Mouse (Mus musculus) central nervous system, embryonic 14 days (tissue): Measurements from ENCODE around the gene 4930507D05Rik. TPM values are rescaled to one million over a fixed set of nuclear protein-coding genes. Genes with fewer than 3 reads are reported as not detected.

ENCODE experiments used
- polyA plus RNA-seq: library from polyadenylated mRNA; depleted of rRNA; stranded (reverse); fragments of >200 nt; gene quantifications from 2 replicates; pipeline ENCODE4 v1.2.3, GENCODE M21; 2012; rRNA removed

Gene 4930507D05Rik
- polyA plus RNA-seq = 0.80 and 0.95 TPM in 2 replicates

DNA sequence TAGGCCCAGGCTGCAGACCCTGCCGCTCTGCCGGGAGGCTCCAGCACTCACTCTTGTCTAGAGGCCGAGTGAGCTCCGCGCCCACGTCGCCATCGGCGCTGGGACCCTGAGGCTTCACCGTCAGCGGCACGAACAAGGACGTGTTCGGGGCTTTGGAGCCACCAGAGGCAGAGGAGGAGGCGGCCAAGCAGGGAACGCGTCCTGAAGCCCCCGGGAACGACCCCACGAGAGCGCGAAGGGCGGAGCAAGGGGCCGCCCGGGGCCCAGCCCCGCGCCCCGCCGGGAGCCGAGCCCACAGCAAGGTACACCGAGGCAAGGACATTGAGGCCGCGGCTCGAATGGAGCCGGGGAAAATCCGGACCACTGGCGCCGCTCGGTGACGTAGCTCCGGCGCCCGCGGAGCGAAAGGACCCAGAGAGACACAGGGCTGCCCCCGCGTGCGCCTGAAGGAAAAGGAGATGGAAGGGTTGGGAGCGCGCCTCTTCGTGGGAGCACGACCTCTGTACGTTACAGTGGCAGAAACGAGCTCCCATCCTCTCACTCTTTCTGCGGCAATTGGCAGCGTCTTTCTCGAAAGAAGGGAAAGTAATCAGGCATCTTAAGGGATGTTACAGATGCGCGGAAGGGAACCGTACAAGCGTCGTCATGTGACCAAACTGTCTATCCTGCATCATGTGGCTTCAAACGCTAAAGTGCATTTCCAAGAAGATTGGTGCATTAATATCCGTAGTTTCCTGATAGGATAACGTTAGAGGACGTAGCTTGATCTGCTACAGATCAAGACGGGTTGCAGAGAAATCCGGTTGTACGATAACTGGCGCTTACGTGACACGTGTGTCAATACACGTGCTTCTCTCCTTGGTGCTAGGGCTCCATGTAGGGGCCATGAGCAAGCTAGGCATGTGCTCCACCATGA, at the start of gene 4930507D05Rik, which contains the start of gene Supv3l1:
Gene 4930507D05Rik, plus strand, starts transcription at position 126 of the 916 bp plus-strand sequence.
Gene Supv3l1, minus strand, starts transcription at position 375 of the 916 bp plus-strand sequence.

DNA sequence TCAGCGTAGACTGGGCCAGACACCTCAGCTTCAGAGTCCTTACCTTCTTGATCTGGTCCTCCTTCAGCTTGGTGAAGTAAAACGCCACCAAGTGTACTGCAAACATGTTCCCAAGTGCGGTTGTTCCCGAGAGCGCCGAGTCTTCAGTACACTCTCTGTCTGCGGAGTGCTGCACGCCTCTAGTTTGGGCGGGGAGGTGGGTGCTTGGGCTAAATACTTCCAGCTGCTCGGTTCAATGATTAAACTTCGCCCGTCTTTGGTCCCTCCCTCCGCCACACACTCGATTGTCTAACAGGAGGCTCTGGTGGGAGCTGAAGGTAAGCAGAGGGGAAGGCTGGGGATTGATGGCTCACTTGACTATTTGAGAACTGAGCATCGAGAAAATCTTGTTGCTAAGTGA, 27.0 kb upstream of the 4930507D05Rik start, which contains the start of gene Hkdc1:
Gene Hkdc1, minus strand, starts transcription at position 237 of the 400 bp plus-strand sequence.

DNA sequence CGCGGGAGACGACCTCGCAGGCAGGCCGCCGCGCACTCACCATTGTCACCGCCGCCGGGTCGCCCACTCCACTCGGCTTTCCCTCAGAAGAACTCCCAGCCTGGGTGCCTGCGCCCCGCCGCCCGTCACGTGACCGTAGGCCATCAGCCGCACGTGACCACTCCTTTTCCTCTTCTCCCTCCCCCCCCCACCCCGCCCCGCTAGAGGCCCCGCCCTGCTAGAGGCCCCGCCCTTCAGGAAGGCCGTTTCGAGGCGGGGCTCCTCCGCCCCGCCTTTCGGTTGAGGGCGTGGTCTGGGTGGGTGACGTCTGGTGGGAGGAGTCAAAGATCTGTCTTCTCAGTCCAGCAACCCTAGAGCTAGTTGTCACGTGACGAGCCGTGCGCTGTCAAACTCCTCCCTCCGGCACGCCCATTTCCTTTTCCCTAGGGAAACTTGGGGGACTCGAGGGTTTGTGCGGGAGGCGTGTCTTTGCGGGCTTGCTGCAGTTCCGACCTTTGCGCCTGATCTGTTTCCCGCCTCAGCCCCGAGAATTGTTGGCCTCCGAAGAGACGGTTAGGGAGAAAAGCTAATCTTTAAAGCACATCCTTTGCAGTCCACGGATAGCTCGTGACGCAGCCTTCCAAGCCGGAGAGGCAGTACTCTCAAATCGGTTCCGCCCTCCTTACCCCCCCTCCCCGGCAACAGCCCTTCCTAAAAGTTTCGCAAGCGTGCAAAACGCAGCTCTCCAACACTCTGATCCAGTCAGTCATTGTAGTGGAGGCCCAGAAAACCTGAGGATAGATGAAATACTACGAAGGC, 37.5 kb downstream of the 4930507D05Rik start, which contains the start of gene Vps26a:
Gene Vps26a, minus strand, starts transcription at position 188 of the 798 bp plus-strand sequence.

Other genes with a start within 250 kb of the 4930507D05Rik start
- gene Tspan15, start 218.2 kb upstream of the 4930507D05Rik start, polyA plus RNA-seq = 12.5 and 15.0 TPM in 2 replicates
- 0.04 TPM in 1 of 2 replicates, not detected in the other for gene Tacr2, start 197.1 kb upstream of the 4930507D05Rik start, polyA plus RNA-seq
- gene Hk1, start 69.6 kb upstream of the 4930507D05Rik start, polyA plus RNA-seq = 65.6 and 72.5 TPM in 2 replicates
- gene Hkdc1, start 27.0 kb upstream of the 4930507D05Rik start, polyA plus RNA-seq = 0.52 and 0.68 TPM in 2 replicates
- 30.7 and 31.3 TPM in 2 replicates for gene Supv3l1, start 249 bp downstream of the 4930507D05Rik start, polyA plus RNA-seq
- gene Vps26a, start 37.3 kb downstream of the 4930507D05Rik start, polyA plus RNA-seq = 26.5 and 29.8 TPM in 2 replicates
- gene Srgn, start 78.0 kb downstream of the 4930507D05Rik start, polyA plus RNA-seq = 6.1 and 9.6 TPM in 2 replicates
- 62.4 and 68.2 TPM in 2 replicates for gene Kif1bp, start 129.0 kb downstream of the 4930507D05Rik start, polyA plus RNA-seq
- gene Ddx21, start 152.8 kb downstream of the 4930507D05Rik start, polyA plus RNA-seq = 46.7 and 50.2 TPM in 2 replicates
- 83.7 and 92.3 TPM in 2 replicates for gene Ddx50, start 201.7 kb downstream of the 4930507D05Rik start, polyA plus RNA-seq